Mouse (Mus musculus): ENCODE results near the gene Iqck. TPM values are rescaled to one million over a fixed set of nuclear protein-coding genes. Genes with fewer than 3 reads are reported as not detected.

Iqck gene
- polyA plus RNA-seq, 1 experiment from 2014 or later: 2.0 TPM

DNA sequence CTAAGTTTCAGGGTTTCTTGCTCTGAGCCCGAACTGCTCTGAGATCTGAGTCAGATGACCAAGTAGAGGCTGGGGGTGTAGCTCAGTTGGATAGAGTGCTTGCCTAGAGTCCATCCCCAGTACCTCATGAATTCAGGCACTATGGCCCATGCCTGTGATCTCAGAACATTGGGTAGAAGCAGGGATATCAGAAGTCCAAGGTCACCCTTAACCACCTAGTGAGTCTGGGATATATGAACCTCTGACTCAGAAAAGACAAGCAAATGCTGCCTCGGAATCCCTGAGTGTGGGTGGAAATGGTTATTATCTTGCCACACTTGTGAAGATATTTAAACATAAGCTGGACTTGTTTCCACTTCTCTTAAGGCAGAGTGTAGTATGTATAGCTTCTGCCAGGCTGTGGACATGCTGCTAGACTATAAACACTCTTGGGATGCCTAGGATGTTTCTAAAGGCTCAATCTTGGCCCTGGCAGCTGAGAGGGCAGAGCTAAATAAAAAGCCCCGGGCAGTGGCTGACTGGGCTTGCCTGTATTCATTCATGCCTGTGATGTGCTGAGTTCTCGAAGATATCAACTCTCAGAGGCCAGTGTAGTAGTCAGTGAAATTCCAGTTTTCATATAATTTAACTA is 101.2 kb downstream of the Iqck start:
- Histone ChIP-seq H3K9ac (replicated peaks; ENCODE audit: low read depth, low read length) (no peak overlapping the region), H3K36me3 (ENCODE audit: control insufficient read depth, insufficient read depth, low read length) (no peaks in the 10 kb centered on the region), H3K4me1 (ENCODE audit: control insufficient read depth, insufficient read depth, low read length) (no peaks in the 10 kb centered on the region), H3K4me2 (replicated peaks; ENCODE audit: low read depth, low read length) (no peak overlapping the region), H3K27ac (ENCODE audit: low read length) (no peak overlapping the region), H3K27me3 (ENCODE audit: control insufficient read depth, insufficient read depth, low read length) (no peaks in the 10 kb centered on the region), H3K4me3 (ENCODE audit: low read depth, low read length) (no peak overlapping the region), H3K9me3 (ENCODE audit: control insufficient read depth, low read depth, low read length) (no peaks in the 10 kb centered on the region)
- 77% methylated on average over 4 of the region's 4 CpGs for WGBS
- ATAC-seq (ENCODE audit: insufficient number of reproducible peaks, insufficient read depth, low FRiP score, low read depth): no peak

GRCm38 (mm10) chr7:118959209-118959608 is 103.7 kb downstream of the Iqck start:
- H3K4me2 ChIP-seq (replicated peaks; ENCODE audit: low read depth, low read length): no peak overlapping the region
- H3K36me3 ChIP-seq (ENCODE audit: control insufficient read depth, insufficient read depth, low read length): no peaks in the 10 kb centered on the region
- H3K4me3 ChIP-seq (ENCODE audit: low read depth, low read length): no peak overlapping the region
- no peaks in the 10 kb centered on the region for H3K27me3 ChIP-seq (ENCODE audit: control insufficient read depth, insufficient read depth, low read length)
- WGBS: 71% methylated on average over 7 of the region's 7 CpGs
- H3K27ac ChIP-seq (ENCODE audit: low read length): no peak overlapping the region
- no peak for ATAC-seq (ENCODE audit: insufficient number of reproducible peaks, insufficient read depth, low FRiP score, low read depth)
- H3K9ac ChIP-seq (replicated peaks; ENCODE audit: low read depth, low read length): no peak overlapping the region
- H3K9me3 ChIP-seq (ENCODE audit: control insufficient read depth, low read depth, low read length): no peaks in the 10 kb centered on the region
- no peaks in the 10 kb centered on the region for H3K4me1 ChIP-seq (ENCODE audit: control insufficient read depth, insufficient read depth, low read length)

GRCm38 (mm10) chr7:118964777-118965176 is 109.2 kb downstream of the Iqck start:
- Histone ChIP-seq H3K4me2 (replicated peaks; ENCODE audit: low read depth, low read length) (no peak overlapping the region), H3K9me3 (ENCODE audit: control insufficient read depth, low read depth, low read length) (no peaks in the 10 kb centered on the region), H3K4me3 (ENCODE audit: low read depth, low read length) (no peak overlapping the region), H3K4me1 (ENCODE audit: control insufficient read depth, insufficient read depth, low read length) (no peaks in the 10 kb centered on the region), H3K36me3 (ENCODE audit: control insufficient read depth, insufficient read depth, low read length) (no peaks in the 10 kb centered on the region), H3K27ac (ENCODE audit: low read length) (no peak overlapping the region), H3K27me3 (ENCODE audit: control insufficient read depth, insufficient read depth, low read length) (no peaks in the 10 kb centered on the region), H3K9ac (replicated peaks; ENCODE audit: low read depth, low read length) (no peak overlapping the region)
- no peak for ATAC-seq (ENCODE audit: insufficient number of reproducible peaks, insufficient read depth, low FRiP score, low read depth)
- WGBS: 11% methylated on average over 1 of the region's 3 CpGs

GRCm38 (mm10) chr7:118965198-118965597 is 109.6 kb downstream of the Iqck start:
- no peak overlapping the region for H3K4me2 ChIP-seq (replicated peaks; ENCODE audit: low read depth, low read length)
- H3K27ac ChIP-seq (ENCODE audit: low read length): no peak overlapping the region
- no peak overlapping the region for H3K4me3 ChIP-seq (ENCODE audit: low read depth, low read length)
- no peaks in the 10 kb centered on the region for H3K36me3 ChIP-seq (ENCODE audit: control insufficient read depth, insufficient read depth, low read length)
- no peaks in the 10 kb centered on the region for H3K4me1 ChIP-seq (ENCODE audit: control insufficient read depth, insufficient read depth, low read length)
- 20% methylated on average over 7 of the region's 7 CpGs for WGBS
- no peaks in the 10 kb centered on the region for H3K9me3 ChIP-seq (ENCODE audit: control insufficient read depth, low read depth, low read length)
- no peak for ATAC-seq (ENCODE audit: insufficient number of reproducible peaks, insufficient read depth, low FRiP score, low read depth)
- no peak overlapping the region for H3K9ac ChIP-seq (replicated peaks; ENCODE audit: low read depth, low read length)
- H3K27me3 ChIP-seq (ENCODE audit: control insufficient read depth, insufficient read depth, low read length): no peaks in the 10 kb centered on the region

- H3K4me1 ChIP-seq (ENCODE audit: control insufficient read depth, insufficient read depth, low read length): no peaks in the 10 kb centered on the region
- 88% methylated on average over 3 of the region's 3 CpGs for WGBS
- H3K4me2 ChIP-seq (replicated peaks; ENCODE audit: low read depth, low read length): no peak overlapping the region
- H3K27ac ChIP-seq (ENCODE audit: low read length): no peak overlapping the region
- H3K36me3 ChIP-seq (ENCODE audit: control insufficient read depth, insufficient read depth, low read length): no peaks in the 10 kb centered on the region; the same call in 1 of the 2 replicates
- no peaks in the 10 kb centered on the region for H3K27me3 ChIP-seq (ENCODE audit: control insufficient read depth, insufficient read depth, low read length)
- ATAC-seq (ENCODE audit: insufficient number of reproducible peaks, insufficient read depth, low FRiP score, low read depth): no peak
- no peaks in the 10 kb centered on the region for H3K9me3 ChIP-seq (ENCODE audit: control insufficient read depth, low read depth, low read length)
- no peak overlapping the region for H3K9ac ChIP-seq (replicated peaks; ENCODE audit: low read depth, low read length)
- H3K4me3 ChIP-seq (ENCODE audit: low read depth, low read length): no peak overlapping the region
These were observed 113.3 kb downstream of the Iqck start for GRCm38 (mm10) chr7:118968870-118969269.

DNA sequence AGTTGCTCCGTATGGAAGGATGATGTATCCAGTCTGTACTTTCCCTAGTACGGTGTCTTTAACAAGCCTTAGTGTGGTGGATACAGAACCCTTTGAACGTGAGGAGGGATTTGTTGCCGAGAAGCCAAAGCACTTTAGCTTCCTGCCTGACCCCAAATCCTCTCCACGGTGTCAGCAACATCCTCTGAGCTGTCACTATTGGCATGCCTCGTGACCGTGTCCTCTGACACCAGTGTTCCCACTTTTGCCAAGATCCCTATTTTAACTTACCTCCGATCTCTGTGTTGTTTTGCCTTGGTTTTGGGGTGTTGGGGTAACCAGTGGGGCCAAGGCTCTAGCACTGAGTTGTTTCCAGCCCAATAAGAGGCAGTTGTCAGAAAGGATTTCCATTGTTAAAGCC is 115.9 kb downstream of the Iqck start:
- Histone ChIP-seq H3K9ac (replicated peaks; ENCODE audit: low read depth, low read length) (no peak overlapping the region), H3K27me3 (ENCODE audit: control insufficient read depth, insufficient read depth, low read length) (no peaks in the 10 kb centered on the region), H3K36me3 (ENCODE audit: control insufficient read depth, insufficient read depth, low read length) (peaks cover 3% of the 10 kb centered on the region; the same call in 1 of the 2 replicates), H3K9me3 (ENCODE audit: control insufficient read depth, low read depth, low read length) (no peaks in the 10 kb centered on the region), H3K4me3 (ENCODE audit: low read depth, low read length) (no peak overlapping the region), H3K27ac (ENCODE audit: low read length) (no peak overlapping the region), H3K4me2 (replicated peaks; ENCODE audit: low read depth, low read length) (no peak overlapping the region), H3K4me1 (ENCODE audit: control insufficient read depth, insufficient read depth, low read length) (no peaks in the 10 kb centered on the region)
- 78% methylated on average over 8 of the region's 8 CpGs for WGBS
- no peak for ATAC-seq (ENCODE audit: insufficient number of reproducible peaks, insufficient read depth, low FRiP score, low read depth)

DNA sequence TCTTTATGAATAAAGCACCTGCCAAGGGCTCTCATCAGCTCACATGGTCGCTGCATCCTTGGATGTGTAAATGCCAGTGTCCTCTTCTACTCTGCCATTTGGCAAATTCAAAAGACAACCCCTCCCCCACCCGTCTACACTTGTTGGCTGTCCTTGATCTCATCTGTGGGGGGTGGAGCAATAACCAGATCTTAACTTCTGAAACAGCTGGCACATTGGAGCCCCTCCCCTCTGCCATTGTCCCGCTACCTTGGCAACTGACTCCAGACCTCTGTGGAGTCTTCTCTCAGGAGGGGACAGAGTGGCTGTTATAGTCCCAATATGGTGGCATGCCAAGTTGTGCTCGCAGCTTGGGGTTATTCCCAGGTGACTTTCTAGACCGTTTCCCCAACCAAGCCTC is 116.8 kb downstream of the Iqck start:
- Histone ChIP-seq H3K9ac (replicated peaks; ENCODE audit: low read depth, low read length) (no peak overlapping the region), H3K4me1 (ENCODE audit: control insufficient read depth, insufficient read depth, low read length) (no peaks in the 10 kb centered on the region), H3K36me3 (ENCODE audit: control insufficient read depth, insufficient read depth, low read length) (peaks cover 3% of the 10 kb centered on the region; the same call in 1 of the 2 replicates), H3K27ac (ENCODE audit: low read length) (no peak overlapping the region), H3K4me3 (ENCODE audit: low read depth, low read length) (no peak overlapping the region), H3K4me2 (replicated peaks; ENCODE audit: low read depth, low read length) (no peak overlapping the region), H3K9me3 (ENCODE audit: control insufficient read depth, low read depth, low read length) (no peaks in the 10 kb centered on the region), H3K27me3 (ENCODE audit: control insufficient read depth, insufficient read depth, low read length) (no peaks in the 10 kb centered on the region)
- no peak for ATAC-seq (ENCODE audit: insufficient number of reproducible peaks, insufficient read depth, low FRiP score, low read depth)
- WGBS: 83% methylated on average over 5 of the region's 5 CpGs

DNA sequence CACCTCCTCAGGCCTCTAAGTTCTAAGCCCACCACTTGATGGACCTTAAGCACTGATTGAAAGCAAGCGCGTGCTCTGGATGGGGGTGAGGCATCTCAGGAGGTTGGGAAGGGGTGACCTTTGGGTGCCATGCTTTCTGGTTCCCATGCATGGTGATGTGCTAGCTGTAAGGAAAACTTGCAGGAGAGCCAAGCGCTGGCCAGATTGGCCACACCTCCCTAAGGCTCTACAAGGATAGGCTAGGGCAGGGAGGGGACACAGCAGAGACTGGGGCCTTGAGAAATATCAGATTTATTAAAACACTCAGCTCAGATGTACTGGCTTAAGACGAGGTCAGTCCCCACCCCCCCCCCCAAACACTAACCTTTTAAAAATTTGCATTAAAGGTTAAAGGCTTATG is 117.8 kb downstream of the Iqck start:
- H3K9me3 ChIP-seq (ENCODE audit: control insufficient read depth, low read depth, low read length): no peaks in the 10 kb centered on the region
- H3K27ac ChIP-seq (ENCODE audit: low read length): no peak overlapping the region
- no peak overlapping the region for H3K4me3 ChIP-seq (ENCODE audit: low read depth, low read length)
- 75% methylated on average over 4 of the region's 4 CpGs for WGBS
- no peaks in the 10 kb centered on the region for H3K4me1 ChIP-seq (ENCODE audit: control insufficient read depth, insufficient read depth, low read length)
- no peak overlapping the region for H3K4me2 ChIP-seq (replicated peaks; ENCODE audit: low read depth, low read length)
- no peak overlapping the region for H3K9ac ChIP-seq (replicated peaks; ENCODE audit: low read depth, low read length)
- no peak for ATAC-seq (ENCODE audit: insufficient number of reproducible peaks, insufficient read depth, low FRiP score, low read depth)
- H3K36me3 ChIP-seq (ENCODE audit: control insufficient read depth, insufficient read depth, low read length): peaks cover 3% of the 10 kb centered on the region; the same call in 1 of the 2 replicates
- H3K27me3 ChIP-seq (ENCODE audit: control insufficient read depth, insufficient read depth, low read length): no peaks in the 10 kb centered on the region

DNA sequence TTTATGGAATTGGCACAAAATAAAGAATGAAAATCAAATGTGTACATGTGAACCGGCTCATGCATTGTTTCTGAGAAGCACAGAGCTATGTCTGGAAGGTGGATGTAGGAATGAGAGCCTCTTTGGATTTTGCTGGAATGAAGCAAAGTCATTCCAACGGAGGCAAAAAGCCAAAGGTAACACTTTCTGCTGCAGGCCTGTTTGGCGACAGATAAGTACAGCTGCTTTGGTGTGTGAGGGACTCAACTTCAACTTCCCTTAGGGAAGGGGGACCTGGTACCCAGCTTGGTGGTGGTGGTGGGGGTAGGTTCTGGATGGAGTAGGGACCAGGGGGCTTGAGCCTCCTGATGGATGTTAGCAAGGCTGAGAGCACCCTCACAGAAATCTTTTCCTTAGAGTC is 120.3 kb downstream of the Iqck start:
- H3K27me3 ChIP-seq (ENCODE audit: control insufficient read depth, insufficient read depth, low read length): no peaks in the 10 kb centered on the region
- 74% methylated on average over 3 of the region's 3 CpGs for WGBS
- H3K4me2 ChIP-seq (replicated peaks; ENCODE audit: low read depth, low read length): no peak overlapping the region
- H3K4me1 ChIP-seq (ENCODE audit: control insufficient read depth, insufficient read depth, low read length): no peaks in the 10 kb centered on the region
- H3K36me3 ChIP-seq (ENCODE audit: control insufficient read depth, insufficient read depth, low read length): peaks cover 3% of the 10 kb centered on the region; the same call in 1 of the 2 replicates
- no peak overlapping the region for H3K4me3 ChIP-seq (ENCODE audit: low read depth, low read length)
- no peak overlapping the region for H3K27ac ChIP-seq (ENCODE audit: low read length)
- H3K9me3 ChIP-seq (ENCODE audit: control insufficient read depth, low read depth, low read length): no peaks in the 10 kb centered on the region
- ATAC-seq (ENCODE audit: insufficient number of reproducible peaks, insufficient read depth, low FRiP score, low read depth): no peak
- H3K9ac ChIP-seq (replicated peaks; ENCODE audit: low read depth, low read length): no peak overlapping the region

Measured in stomach, embryonic 14.5 days (tissue).